Mouse (Mus musculus): ENCODE measurements around the gene Brk1. TPM values are rescaled to one million over a fixed set of nuclear protein-coding genes. Genes with fewer than 3 reads are reported as not detected.

Brk1 gene
- 147 TPM for polyA plus RNA-seq (2014; fragmentation: Illumina TruSeq; extraction: RNeasy Lipid Tissue Mini Kit (QIAGEN cat#74804); ENCODE audit: low read depth, low replicate concordance)

DNA sequence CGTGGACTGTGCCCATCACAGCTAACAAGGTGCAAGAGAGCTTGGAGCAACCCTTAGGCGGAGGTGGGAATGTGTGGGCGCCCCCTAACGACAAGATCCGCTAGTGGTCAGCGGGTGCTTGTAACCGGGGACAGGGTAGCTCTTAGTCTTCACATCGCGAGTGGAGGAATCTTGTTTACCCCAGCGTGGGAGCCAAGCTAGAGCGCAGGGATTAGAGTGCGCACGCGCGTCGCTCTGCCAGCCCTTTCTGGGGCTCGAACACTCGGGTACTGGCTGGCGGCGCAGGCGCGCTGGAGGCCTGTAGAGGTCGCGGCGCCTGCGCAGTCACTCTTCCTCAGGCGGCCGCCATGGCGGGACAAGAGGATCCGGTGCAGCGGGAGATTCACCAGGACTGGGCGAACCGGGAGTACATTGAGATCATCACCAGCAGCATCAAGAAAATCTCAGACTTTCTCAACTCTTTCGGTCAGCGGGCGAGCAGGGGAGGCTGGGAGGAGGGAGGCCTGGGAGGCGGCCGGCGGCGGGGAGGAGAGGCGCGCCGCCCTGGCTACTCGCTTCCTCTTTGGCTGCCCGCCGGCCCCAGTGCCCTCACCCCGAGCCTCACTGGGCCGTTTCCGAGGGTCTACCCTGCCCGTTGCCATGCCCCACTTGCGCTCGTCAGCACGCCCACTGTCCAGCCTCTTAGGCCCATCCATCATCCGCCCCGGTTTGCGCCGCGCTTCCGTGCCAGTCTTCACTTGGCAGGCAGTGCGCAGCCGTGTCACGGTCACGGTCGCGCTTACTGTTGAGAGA lies at the start of gene Brk1:
Gene Brk1 (plus strand): TSS at position 341 of the 792 bp plus-strand sequence.

DNA sequence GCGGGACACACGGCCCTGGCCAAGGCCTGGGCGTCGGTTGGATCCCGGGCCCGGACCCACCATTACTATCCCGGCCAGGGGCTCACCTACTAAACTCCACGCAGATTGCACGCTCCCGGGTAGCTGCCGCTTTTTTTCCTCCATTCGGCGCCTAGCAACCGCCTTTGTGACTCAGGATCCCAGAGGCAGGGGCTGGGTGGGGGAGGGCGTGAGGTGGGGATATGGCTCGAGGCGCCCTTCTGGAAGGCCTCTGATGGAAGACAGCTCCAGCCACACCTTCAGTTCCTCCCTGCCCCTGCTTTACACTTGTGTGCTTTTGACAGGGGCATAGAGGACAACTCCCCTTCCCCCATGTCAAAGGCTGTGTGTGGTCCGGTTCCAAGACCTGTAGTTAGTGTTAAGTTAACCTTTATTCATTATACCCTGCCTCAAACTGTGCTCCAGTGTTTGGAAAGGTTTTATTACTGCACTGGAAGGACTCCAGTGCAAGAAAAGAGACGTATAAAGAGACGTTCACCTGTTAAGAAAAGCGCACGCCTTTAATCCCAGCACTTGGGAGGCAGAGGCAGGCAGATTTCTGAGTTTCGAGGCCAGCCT lies 3.9 kb upstream of the Brk1 start, which contains the start of gene Fancd2os:
Gene Fancd2os (minus strand): TSS at position 173 of the 597 bp plus-strand sequence.

DNA sequence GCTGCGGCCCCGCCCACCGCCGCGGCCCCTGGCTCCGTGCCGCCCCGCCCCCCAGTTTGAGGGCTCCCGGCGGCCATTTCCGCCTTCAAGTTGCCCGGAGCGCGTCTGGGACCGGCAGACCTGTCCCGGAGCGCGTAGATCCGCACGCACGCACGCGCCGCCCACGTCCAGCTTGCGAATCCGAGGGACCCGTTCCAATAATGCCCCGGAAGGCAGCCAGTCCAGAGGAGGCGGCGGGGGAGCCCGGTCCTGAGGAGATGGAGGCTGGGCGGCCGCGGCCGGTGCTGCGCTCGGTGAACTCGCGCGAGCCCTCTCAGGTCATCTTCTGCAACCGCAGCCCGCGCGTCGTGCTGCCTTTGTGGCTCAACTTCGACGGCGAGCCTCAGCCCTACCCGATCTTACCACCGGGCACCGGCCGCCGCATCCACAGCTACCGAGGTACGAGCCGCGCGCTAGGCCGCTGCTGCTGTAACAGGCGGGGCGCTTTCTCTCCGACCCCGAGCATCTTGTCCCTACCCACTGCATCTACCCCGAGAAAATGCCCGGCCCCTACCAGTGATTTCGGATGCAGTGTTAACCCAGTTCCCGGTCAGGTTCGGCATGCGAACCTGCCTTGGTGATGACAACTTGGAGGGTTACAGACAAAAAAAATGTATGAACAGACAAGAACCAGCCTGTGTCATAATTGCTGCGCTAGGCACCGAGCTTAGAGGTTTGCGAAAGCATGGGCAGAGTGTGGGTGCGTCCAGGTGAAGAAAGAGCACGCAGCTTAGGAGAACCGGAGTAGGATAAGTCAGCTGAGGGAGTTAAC lies 19.6 kb downstream of the Brk1 start, which contains the start of gene Vhl:
Gene Vhl (plus strand): TSS at position 19 of the 811 bp plus-strand sequence.

DNA sequence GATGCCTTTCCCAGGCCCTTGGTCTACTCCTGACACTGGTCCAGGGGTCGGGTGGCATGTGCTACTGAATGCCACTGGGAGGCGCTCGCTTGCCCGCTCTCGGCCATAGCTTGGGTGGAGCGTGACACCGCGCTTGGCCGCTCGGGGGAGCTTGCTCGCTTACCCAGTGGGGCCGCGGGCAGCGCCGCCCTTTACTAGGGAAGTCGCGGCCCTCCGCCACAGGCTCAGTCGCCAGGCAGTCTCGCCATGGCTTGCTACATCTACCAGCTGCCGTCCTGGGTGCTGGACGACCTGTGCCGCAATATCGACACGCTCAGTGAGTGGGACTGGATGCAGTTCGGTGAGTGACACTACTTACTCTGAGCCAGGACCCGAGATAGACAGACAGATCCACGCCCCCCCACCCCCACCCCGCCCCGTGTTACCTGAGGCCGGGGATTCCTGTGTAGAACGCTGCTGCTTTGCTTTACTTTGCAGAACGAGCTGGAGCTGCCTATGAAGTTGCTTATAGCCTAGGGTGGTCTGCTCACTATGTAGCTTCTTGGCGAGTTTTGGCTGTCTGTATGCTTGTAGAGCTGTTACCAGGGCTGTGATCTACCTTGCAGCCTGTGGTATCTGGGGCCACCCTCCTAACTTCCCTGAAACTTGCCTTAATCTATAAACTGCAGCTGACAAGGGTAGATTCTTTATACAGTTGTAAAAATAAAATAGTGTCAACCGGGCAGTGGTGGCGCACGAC lies 33.9 kb downstream of the Brk1 start, which contains the start of gene Irak2:
Gene Irak2 (plus strand): TSS at position 166 of the 739 bp plus-strand sequence.

Other genes with a start within 250 kb of the Brk1 start
- gene Tada3, start 226.9 kb upstream of the Brk1 start, polyA plus RNA-seq (2014; fragmentation: Illumina TruSeq; extraction: RNeasy Lipid Tissue Mini Kit (QIAGEN cat#74804); ENCODE audit: low read depth, low replicate concordance) = 31.6 TPM
- gene Arpc4, start 226.7 kb upstream of the Brk1 start, polyA plus RNA-seq (2014; fragmentation: Illumina TruSeq; extraction: RNeasy Lipid Tissue Mini Kit (QIAGEN cat#74804); ENCODE audit: low read depth, low replicate concordance) = 109 TPM
- gene Ttll3, start 215.5 kb upstream of the Brk1 start, polyA plus RNA-seq (2014; fragmentation: Illumina TruSeq; extraction: RNeasy Lipid Tissue Mini Kit (QIAGEN cat#74804); ENCODE audit: low read depth, low replicate concordance) = 8.6 TPM
- 27.3 TPM for gene Rpusd3, start 185.4 kb upstream of the Brk1 start, polyA plus RNA-seq (2014; fragmentation: Illumina TruSeq; extraction: RNeasy Lipid Tissue Mini Kit (QIAGEN cat#74804); ENCODE audit: low read depth, low replicate concordance)
- 1,142 TPM for gene Cidec, start 169.0 kb upstream of the Brk1 start, polyA plus RNA-seq (2014; fragmentation: Illumina TruSeq; extraction: RNeasy Lipid Tissue Mini Kit (QIAGEN cat#74804); ENCODE audit: low read depth, low replicate concordance)
- 50.6 TPM for gene Jagn1, start 162.2 kb upstream of the Brk1 start, polyA plus RNA-seq (2014; fragmentation: Illumina TruSeq; extraction: RNeasy Lipid Tissue Mini Kit (QIAGEN cat#74804); ENCODE audit: low read depth, low replicate concordance)
- 10.4 TPM for gene Il17re, start 146.3 kb upstream of the Brk1 start, polyA plus RNA-seq (2014; fragmentation: Illumina TruSeq; extraction: RNeasy Lipid Tissue Mini Kit (QIAGEN cat#74804); ENCODE audit: low read depth, low replicate concordance)
- gene Il17rc, start 133.3 kb upstream of the Brk1 start, polyA plus RNA-seq (2014; fragmentation: Illumina TruSeq; extraction: RNeasy Lipid Tissue Mini Kit (QIAGEN cat#74804); ENCODE audit: low read depth, low replicate concordance) = 22.4 TPM
- 41.7 TPM for gene Creld1, start 121.5 kb upstream of the Brk1 start, polyA plus RNA-seq (2014; fragmentation: Illumina TruSeq; extraction: RNeasy Lipid Tissue Mini Kit (QIAGEN cat#74804); ENCODE audit: low read depth, low replicate concordance)
- gene Prrt3, start 102.8 kb upstream of the Brk1 start, polyA plus RNA-seq (2014; fragmentation: Illumina TruSeq; extraction: RNeasy Lipid Tissue Mini Kit (QIAGEN cat#74804); ENCODE audit: low read depth, low replicate concordance) = not detected
- 68.1 TPM for gene Emc3, start 73.1 kb upstream of the Brk1 start, polyA plus RNA-seq (2014; fragmentation: Illumina TruSeq; extraction: RNeasy Lipid Tissue Mini Kit (QIAGEN cat#74804); ENCODE audit: low read depth, low replicate concordance)
- gene Fancd2, start 73.1 kb upstream of the Brk1 start, polyA plus RNA-seq (2014; fragmentation: Illumina TruSeq; extraction: RNeasy Lipid Tissue Mini Kit (QIAGEN cat#74804); ENCODE audit: low read depth, low replicate concordance) = 1.2 TPM
- gene Fancd2os, start 4.1 kb upstream of the Brk1 start, polyA plus RNA-seq (2014; fragmentation: Illumina TruSeq; extraction: RNeasy Lipid Tissue Mini Kit (QIAGEN cat#74804); ENCODE audit: low read depth, low replicate concordance) = 1.1 TPM
- gene Vhl, start 19.2 kb downstream of the Brk1 start, polyA plus RNA-seq (2014; fragmentation: Illumina TruSeq; extraction: RNeasy Lipid Tissue Mini Kit (QIAGEN cat#74804); ENCODE audit: low read depth, low replicate concordance) = 27.4 TPM
- 39.1 TPM for gene Irak2, start 33.7 kb downstream of the Brk1 start, polyA plus RNA-seq (2014; fragmentation: Illumina TruSeq; extraction: RNeasy Lipid Tissue Mini Kit (QIAGEN cat#74804); ENCODE audit: low read depth, low replicate concordance)
- gene Tatdn2, start 92.3 kb downstream of the Brk1 start, polyA plus RNA-seq (2014; fragmentation: Illumina TruSeq; extraction: RNeasy Lipid Tissue Mini Kit (QIAGEN cat#74804); ENCODE audit: low read depth, low replicate concordance) = 28.8 TPM
- gene Ghrl, start 115.1 kb downstream of the Brk1 start, polyA plus RNA-seq (2014; fragmentation: Illumina TruSeq; extraction: RNeasy Lipid Tissue Mini Kit (QIAGEN cat#74804); ENCODE audit: low read depth, low replicate concordance) = not detected
- 130 TPM for gene Sec13, start 136.0 kb downstream of the Brk1 start, polyA plus RNA-seq (2014; fragmentation: Illumina TruSeq; extraction: RNeasy Lipid Tissue Mini Kit (QIAGEN cat#74804); ENCODE audit: low read depth, low replicate concordance)

All from adipose tissue, adult 10 weeks (tissue).